Mouse (Mus musculus): ENCODE measurements around the gene Il22ra1.
"Not testable (repeated sequence)": the region's sequence is repeated elsewhere in the genome, so short reads cannot be mapped to it uniquely, and the experiment has no call there.

Gene Il22ra1

GRCm38 (mm10) chr4:135727817-135728216, at the start of gene Il22ra1:
Gene Il22ra1 (plus strand): TSS chr4:135728172.
- no peak for DNase-seq (ENCODE audit: low read depth, low spot score)

- peak; percentile 85 for DNase-seq (ENCODE audit: low read depth, low spot score)
Observed at GRCm38 (mm10) chr4:135679316-135679715, 48.7 kb upstream of the Il22ra1 start.

GRCm38 (mm10) chr4:135681789-135682188, 46.2 kb upstream of the Il22ra1 start:
- DNase-seq (ENCODE audit: low read depth, low spot score) = no peak

- DNase-seq (ENCODE audit: low read depth, low spot score) = peak; percentile 50
Observed at GRCm38 (mm10) chr4:135683553-135683952, 44.4 kb upstream of the Il22ra1 start.

- DNase-seq (ENCODE audit: low read depth, low spot score) = peak; percentile 86
Observed at GRCm38 (mm10) chr4:135684731-135685130, 43.2 kb upstream of the Il22ra1 start.

- DNase-seq (ENCODE audit: low read depth, low spot score) = peak; percentile 90
Observed at GRCm38 (mm10) chr4:135685906-135686567, 41.9 kb upstream of the Il22ra1 start, which contains the start of gene Ifnlr1. Gene Ifnlr1 (plus strand): TSS chr4:135686287.

GRCm38 (mm10) chr4:135686568-135686953, 41.4 kb upstream of the Il22ra1 start:
- DNase-seq (ENCODE audit: low read depth, low spot score) = no peak

- DNase-seq (ENCODE audit: low read depth, low spot score) = no peak
Observed at GRCm38 (mm10) chr4:135689797-135690196, 38.2 kb upstream of the Il22ra1 start.

GRCm38 (mm10) chr4:135690241-135690640, 37.7 kb upstream of the Il22ra1 start:
- no peak for DNase-seq (ENCODE audit: low read depth, low spot score)

- DNase-seq (ENCODE audit: low read depth, low spot score) = no peak
Observed at GRCm38 (mm10) chr4:135692916-135693315, 35.1 kb upstream of the Il22ra1 start.

GRCm38 (mm10) chr4:135698498-135698897, 29.5 kb upstream of the Il22ra1 start:
- no peak for DNase-seq (ENCODE audit: low read depth, low spot score)

GRCm38 (mm10) chr4:135703497-135703896, 24.5 kb upstream of the Il22ra1 start:
- DNase-seq (ENCODE audit: low read depth, low spot score) = no peak

- DNase-seq (ENCODE audit: low read depth, low spot score) = no peak
Observed at GRCm38 (mm10) chr4:135704016-135704415, 24.0 kb upstream of the Il22ra1 start.

- DNase-seq (ENCODE audit: low read depth, low spot score) = no peak
Observed at GRCm38 (mm10) chr4:135706045-135706444, 21.9 kb upstream of the Il22ra1 start.

GRCm38 (mm10) chr4:135709072-135709564, 18.9 kb upstream of the Il22ra1 start:
- DNase-seq (ENCODE audit: low read depth, low spot score) = peak; percentile 87

GRCm38 (mm10) chr4:135709621-135710020, 18.4 kb upstream of the Il22ra1 start:
- no peak for DNase-seq (ENCODE audit: low read depth, low spot score)

GRCm38 (mm10) chr4:135710392-135710791, 17.6 kb upstream of the Il22ra1 start:
- DNase-seq (ENCODE audit: low read depth, low spot score) = no peak

- DNase-seq (ENCODE audit: low read depth, low spot score) = peak; percentile 19
Observed at GRCm38 (mm10) chr4:135714776-135715175, 13.2 kb upstream of the Il22ra1 start.

- not testable (repeated sequence) for DNase-seq (ENCODE audit: low read depth, low spot score)
Observed at GRCm38 (mm10) chr4:135716438-135716837, 11.5 kb upstream of the Il22ra1 start.

GRCm38 (mm10) chr4:135722540-135723290, 5.3 kb upstream of the Il22ra1 start:
- peak; percentile 53 for DNase-seq (ENCODE audit: low read depth, low spot score)

- peak; percentile 44 for DNase-seq (ENCODE audit: low read depth, low spot score)
Observed at GRCm38 (mm10) chr4:135726416-135726815, 1.6 kb upstream of the Il22ra1 start.

GRCm38 (mm10) chr4:135730204-135730603, 2.2 kb downstream of the Il22ra1 start:
- no peak for DNase-seq (ENCODE audit: low read depth, low spot score)

GRCm38 (mm10) chr4:135730951-135731350, 3.0 kb downstream of the Il22ra1 start:
- DNase-seq (ENCODE audit: low read depth, low spot score) = no peak

All from A20 (cell line).